Mouse (Mus musculus): Measurements from ENCODE around the gene Gm48551. TPM values are rescaled to one million over a fixed set of nuclear protein-coding genes. Genes with fewer than 3 reads are reported as not detected.

The Gm48551 gene
- polyA plus RNA-seq, 1 experiment from 2014 or later = 1.1 TPM

- under 1% methylated on average over 44 of the region's 70 CpGs for WGBS
- TF ChIP-seq EP300 (optimal IDR thresholded peaks at IDR 0.05) (no peak), CTCF (IDR thresholded peaks at IDR 0.05; ENCODE audit: low read depth) (no peak)
- no peaks in the 10 kb centered on the region for H3K27me3 ChIP-seq (ENCODE audit: control insufficient read depth, insufficient read depth, low read length)
- H3K9ac ChIP-seq (ENCODE audit: low read length) = peak overlapping the region; percentile 81
- peak overlapping the region; percentile 86 for H3K4me2 ChIP-seq (replicated peaks; ENCODE audit: low read depth)
- no peak; the same call in 1 of the 2 replicates for ATAC-seq (ENCODE audit: low FRiP score, low TSS enrichment)
- no peaks in the 10 kb centered on the region for H3K9me3 ChIP-seq (ENCODE audit: control insufficient read depth, low read length)
- no peaks in the 10 kb centered on the region for H3K4me1 ChIP-seq (replicated peaks; ENCODE audit: control insufficient read depth, insufficient read depth)
- H3K4me3 ChIP-seq (ENCODE audit: low read depth, low read length) = peak overlapping the region; percentile 75
- H3K27ac ChIP-seq (replicated peaks) = peak overlapping the region; percentile 94
- H3K36me3 ChIP-seq (ENCODE audit: control insufficient read depth, insufficient read depth, low read length) = no peaks in the 10 kb centered on the region
- peak; percentile 60 for DNase-seq (ENCODE audit: low spot score)
Observed at GRCm38 (mm10) chr10:81430831-81431525, 46.7 kb downstream of the Gm48551 start.

DNA sequence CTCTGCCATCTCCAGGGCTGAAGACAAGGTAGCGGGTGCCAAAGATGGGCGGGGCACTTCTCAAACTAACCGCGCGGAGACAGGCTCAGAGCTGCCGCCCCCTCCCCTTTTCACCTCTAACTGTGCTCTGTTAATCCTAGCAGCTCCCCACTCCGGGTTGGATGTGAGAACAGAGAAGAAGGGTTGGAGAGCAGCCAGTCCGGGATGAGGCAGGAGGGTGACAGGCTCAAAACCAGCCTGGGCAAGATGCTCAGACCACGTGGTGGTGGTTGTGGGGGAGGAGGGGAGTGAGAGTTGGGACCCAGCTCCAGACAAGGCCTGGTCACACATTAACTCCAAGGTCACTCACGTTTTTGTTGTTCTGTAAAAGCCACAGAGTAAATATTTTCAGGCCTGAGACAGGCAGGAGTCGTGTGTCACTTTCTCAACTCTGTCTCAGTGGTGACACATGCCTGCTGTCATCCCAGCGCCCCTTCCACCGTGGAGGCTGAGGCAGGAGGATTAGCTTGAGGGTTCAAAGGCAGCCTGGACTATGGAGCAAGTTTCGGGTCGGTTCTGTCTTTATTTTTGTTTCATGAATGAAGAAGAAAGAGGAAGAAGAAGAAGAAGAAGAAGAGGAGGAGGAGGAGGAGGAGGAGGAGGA is 47.4 kb downstream of the Gm48551 start:
- Histone ChIP-seq H3K9me3 (ENCODE audit: control insufficient read depth, low read length) (no peaks in the 10 kb centered on the region), H3K4me3 (ENCODE audit: low read depth, low read length) (peak overlapping the region; percentile 75; the same call in 1 of the 2 replicates), H3K4me2 (replicated peaks; ENCODE audit: low read depth) (peak overlapping the region; percentile 86), H3K36me3 (ENCODE audit: control insufficient read depth, insufficient read depth, low read length) (no peaks in the 10 kb centered on the region), H3K4me1 (replicated peaks; ENCODE audit: control insufficient read depth, insufficient read depth) (no peaks in the 10 kb centered on the region), H3K27ac (replicated peaks) (no peak overlapping the region), H3K27me3 (ENCODE audit: control insufficient read depth, insufficient read depth, low read length) (no peaks in the 10 kb centered on the region), H3K9ac (ENCODE audit: low read length) (peak overlapping the region; percentile 81; the same call in 1 of the 2 replicates)
- DNase-seq (ENCODE audit: low spot score) (peak; percentile 38), ATAC-seq (ENCODE audit: low FRiP score, low TSS enrichment) (no peak)
- 21% methylated on average over 15 of the region's 15 CpGs for WGBS
- TF ChIP-seq EP300 (optimal IDR thresholded peaks at IDR 0.05) (no peak), CTCF (IDR thresholded peaks at IDR 0.05; ENCODE audit: low read depth) (no peak)

GRCm38 (mm10) chr10:81432169-81432867 is 48.1 kb downstream of the Gm48551 start:
- WGBS = 63% methylated on average over 21 of the region's 21 CpGs
- H3K4me2 ChIP-seq (replicated peaks; ENCODE audit: low read depth) = peak overlapping the region; percentile 32; the same call in 1 of the 2 replicates
- H3K9ac ChIP-seq (ENCODE audit: low read length) = no peak overlapping the region
- H3K36me3 ChIP-seq (ENCODE audit: control insufficient read depth, insufficient read depth, low read length) = no peaks in the 10 kb centered on the region
- no peaks in the 10 kb centered on the region for H3K4me1 ChIP-seq (replicated peaks; ENCODE audit: control insufficient read depth, insufficient read depth)
- H3K4me3 ChIP-seq (ENCODE audit: low read depth, low read length) = no peak overlapping the region
- H3K27ac ChIP-seq (replicated peaks) = no peak overlapping the region
- no peaks in the 10 kb centered on the region for H3K9me3 ChIP-seq (ENCODE audit: control insufficient read depth, low read length)
- peak; percentile 12 for DNase-seq (ENCODE audit: low spot score)
- TF ChIP-seq CTCF (IDR thresholded peaks at IDR 0.05; ENCODE audit: low read depth) (no peak), EP300 (optimal IDR thresholded peaks at IDR 0.05) (no peak)
- no peaks in the 10 kb centered on the region for H3K27me3 ChIP-seq (ENCODE audit: control insufficient read depth, insufficient read depth, low read length)
- no peak for ATAC-seq (ENCODE audit: low FRiP score, low TSS enrichment)

DNA sequence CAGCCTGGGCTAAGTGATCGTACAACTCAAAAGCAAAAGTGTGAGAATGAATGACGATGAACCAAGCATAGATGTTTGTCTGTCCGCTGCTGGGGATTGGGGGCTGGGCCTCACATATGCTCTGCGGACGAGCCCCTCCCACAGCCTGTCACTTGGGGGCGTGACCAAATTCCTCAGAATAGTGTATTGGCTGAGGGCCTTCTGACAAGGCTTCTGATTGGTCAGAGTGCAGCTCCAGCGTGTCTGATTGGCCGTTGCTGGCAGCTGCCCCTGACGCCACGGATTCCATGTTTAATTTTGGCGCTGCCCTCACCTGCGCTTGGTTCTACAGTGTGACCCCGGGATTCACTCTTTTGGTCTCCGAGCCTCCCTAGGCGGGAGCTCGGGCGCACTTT is 48.6 kb downstream of the Gm48551 start:
- no peak overlapping the region for H3K9ac ChIP-seq (ENCODE audit: low read length)
- DNase-seq (ENCODE audit: low spot score) = peak; percentile 93
- H3K4me2 ChIP-seq (replicated peaks; ENCODE audit: low read depth) = peak overlapping the region; percentile 48
- H3K9me3 ChIP-seq (ENCODE audit: control insufficient read depth, low read length) = no peaks in the 10 kb centered on the region
- no peaks in the 10 kb centered on the region for H3K36me3 ChIP-seq (ENCODE audit: control insufficient read depth, insufficient read depth, low read length)
- H3K4me3 ChIP-seq (ENCODE audit: low read depth, low read length) = no peak overlapping the region
- TF ChIP-seq CTCF (IDR thresholded peaks at IDR 0.05; ENCODE audit: low read depth) = no peak
- peak; percentile 98 for TF ChIP-seq EP300 (optimal IDR thresholded peaks at IDR 0.05)
- H3K4me1 ChIP-seq (replicated peaks; ENCODE audit: control insufficient read depth, insufficient read depth) = no peaks in the 10 kb centered on the region
- H3K27ac ChIP-seq (replicated peaks) = no peak overlapping the region
- no peaks in the 10 kb centered on the region for H3K27me3 ChIP-seq (ENCODE audit: control insufficient read depth, insufficient read depth, low read length)
- ATAC-seq (ENCODE audit: low FRiP score, low TSS enrichment) = peak; percentile 88
- WGBS = 4% methylated on average over 17 of the region's 17 CpGs

GRCm38 (mm10) chr10:81433541-81434289 is 49.4 kb downstream of the Gm48551 start:
- no peak overlapping the region for H3K27ac ChIP-seq (replicated peaks)
- 75% methylated on average over 26 of the region's 26 CpGs for WGBS
- no peaks in the 10 kb centered on the region for H3K4me1 ChIP-seq (replicated peaks; ENCODE audit: control insufficient read depth, insufficient read depth)
- no peaks in the 10 kb centered on the region for H3K27me3 ChIP-seq (ENCODE audit: control insufficient read depth, insufficient read depth, low read length)
- H3K36me3 ChIP-seq (ENCODE audit: control insufficient read depth, insufficient read depth, low read length) = no peaks in the 10 kb centered on the region
- DNase-seq (ENCODE audit: low spot score) = peak; percentile 17
- no peak for ATAC-seq (ENCODE audit: low FRiP score, low TSS enrichment)
- no peak overlapping the region for H3K4me3 ChIP-seq (ENCODE audit: low read depth, low read length)
- no peaks in the 10 kb centered on the region for H3K9me3 ChIP-seq (ENCODE audit: control insufficient read depth, low read length)
- no peak overlapping the region for H3K4me2 ChIP-seq (replicated peaks; ENCODE audit: low read depth)
- H3K9ac ChIP-seq (ENCODE audit: low read length) = no peak overlapping the region
- TF ChIP-seq CTCF (IDR thresholded peaks at IDR 0.05; ENCODE audit: low read depth) = peak; percentile 44
- no peak for TF ChIP-seq EP300 (optimal IDR thresholded peaks at IDR 0.05)
